Mouse (Mus musculus): ENCODE measurements around the gene Wipf1.

Wipf1 gene

GRCm38 (mm10) chr2:73387806-73388205 is 141.7 kb downstream of the Wipf1 start:
- no peak for DNase-seq (ENCODE audit: low read depth, low spot score)

DNA sequence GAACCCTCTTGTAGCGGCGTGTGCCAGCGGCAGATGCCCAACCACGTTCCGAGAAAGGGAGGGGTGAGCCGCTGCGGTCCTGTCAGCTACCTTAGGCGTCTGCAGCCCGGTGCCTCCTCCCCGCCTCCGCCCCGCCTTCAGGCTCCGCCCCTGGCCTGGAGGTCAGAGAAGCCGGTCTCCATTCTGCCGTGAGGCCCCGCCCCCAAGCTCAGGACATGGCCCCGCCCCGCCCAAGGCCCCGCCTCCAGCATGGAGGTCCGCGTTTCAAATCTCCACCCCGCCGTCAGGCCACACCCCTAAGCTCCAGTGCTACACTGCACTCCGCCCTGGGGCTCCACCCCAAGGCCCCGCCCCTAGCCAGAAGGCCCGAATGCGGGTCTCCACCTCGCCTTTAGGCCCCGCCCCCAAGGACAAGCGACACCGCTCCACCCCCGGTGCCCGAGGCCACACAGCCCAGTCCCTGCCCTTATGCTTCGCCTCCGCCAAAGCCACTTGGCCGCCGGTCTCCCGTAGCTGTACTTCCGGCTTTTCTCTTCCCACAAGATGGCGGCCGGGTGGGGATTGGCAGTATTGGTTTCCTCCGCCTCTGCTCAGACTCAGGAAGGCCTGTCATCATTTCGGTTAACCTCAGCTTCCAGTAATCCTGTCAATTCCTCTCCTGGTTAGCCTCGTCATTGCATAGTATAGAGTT is 143.0 kb downstream of the Wipf1 start, which contains the start of gene Gpr155:
TSS of gene Gpr155 (minus strand) at position 217 of the 691 bp plus-strand sequence.
- DNase-seq (ENCODE audit: low read depth, low spot score), result peak; percentile 97

GRCm38 (mm10) chr2:73385641-73386355 is 143.7 kb downstream of the Wipf1 start:
- DNase-seq (ENCODE audit: low read depth, low spot score), result no peak

- no peak for DNase-seq (ENCODE audit: low read depth, low spot score)
Measured at GRCm38 (mm10) chr2:73385172-73385571, 144.4 kb downstream of the Wipf1 start.

GRCm38 (mm10) chr2:73380298-73380975 is 149.1 kb downstream of the Wipf1 start:
- no peak for DNase-seq (ENCODE audit: low read depth, low spot score)

DNA sequence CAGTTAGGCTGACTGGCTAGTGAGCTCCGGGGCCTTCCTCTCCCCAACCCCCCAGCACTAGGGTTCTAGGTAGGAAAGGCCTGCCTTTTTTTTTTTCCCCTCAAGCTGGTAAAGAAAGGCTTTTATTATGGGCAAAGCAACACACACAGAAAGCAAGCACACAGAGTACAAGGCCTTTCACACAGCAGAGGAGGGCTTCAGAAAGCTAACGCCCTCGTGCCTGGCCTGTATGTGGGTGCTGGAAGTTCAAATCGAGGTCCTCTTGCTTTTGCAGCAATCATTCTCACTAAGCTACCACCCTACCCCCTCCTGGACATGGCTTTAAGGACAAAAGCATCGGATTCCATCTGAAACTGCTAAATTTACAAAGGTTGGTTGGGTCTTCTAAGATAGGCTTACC is 149.9 kb downstream of the Wipf1 start:
- no peak for DNase-seq (ENCODE audit: low read depth, low spot score)

All from forelimb bud, embryonic 11.5 days (tissue).